Mouse (Mus musculus) c-Kit-negative CD71-positive TER-119-positive erythroid progenitor cells, embryonic 14.5 days (primary cell): ENCODE results near the gene Dnlz.
"Not testable (repeated sequence)": the region's sequence is repeated elsewhere in the genome, so short reads cannot be mapped to it uniquely, and the experiment has no call there.

Experiments
- DNase-seq: peaks from one replicate; pipeline ENCODE4 v3.0.0-alpha.2; 2013; ENCODE audit warnings: low read depth, low spot score

Gene Dnlz

DNA sequence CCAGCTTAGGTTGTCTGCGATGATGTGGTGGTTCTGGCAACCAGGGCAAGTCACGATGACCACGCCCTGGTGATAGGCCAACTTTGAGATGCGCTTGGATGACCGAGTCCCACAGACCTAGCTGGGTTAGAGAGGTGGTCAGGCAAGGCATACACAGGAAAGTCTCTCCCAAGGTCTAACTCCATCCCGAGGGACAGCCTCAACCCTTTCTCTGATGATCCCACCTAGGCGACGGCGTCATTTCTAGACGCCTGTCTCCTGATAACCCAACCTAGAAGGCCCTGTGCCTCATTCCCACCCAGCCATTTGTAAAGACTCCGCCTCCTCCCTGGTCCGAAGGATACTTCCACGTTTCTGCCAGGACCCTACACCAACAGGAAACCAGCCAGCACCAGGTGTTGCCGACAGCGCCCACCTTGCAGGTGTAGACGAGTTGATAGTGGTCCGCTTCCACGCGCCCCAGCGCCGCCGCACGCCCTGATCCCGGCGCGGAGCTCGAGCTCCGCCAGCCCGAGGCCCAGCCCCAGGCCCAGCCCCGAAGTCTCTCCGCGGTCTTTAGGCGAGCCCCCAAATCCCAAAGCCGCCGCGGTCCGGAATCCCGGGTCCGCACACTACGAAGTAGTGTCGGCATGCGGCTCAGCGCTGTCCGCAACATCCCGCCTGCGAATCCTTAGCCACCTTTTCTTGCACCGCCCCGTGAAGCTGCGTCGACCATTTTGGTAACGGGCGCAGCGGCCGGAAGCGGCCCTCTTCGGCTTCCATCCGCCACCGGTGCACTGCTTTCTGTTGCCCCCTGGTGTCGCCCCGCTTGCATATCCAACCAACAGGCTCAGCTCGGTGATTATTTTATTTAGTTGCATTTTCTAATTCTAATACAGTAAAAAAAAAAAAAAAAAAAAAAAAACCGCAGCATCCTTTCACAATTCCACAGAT lies at the start of gene Dnlz:
TSS of gene Dnlz (minus strand) at position 753 of the 933 bp plus-strand sequence.
- peak; percentile 72 for DNase-seq

DNA sequence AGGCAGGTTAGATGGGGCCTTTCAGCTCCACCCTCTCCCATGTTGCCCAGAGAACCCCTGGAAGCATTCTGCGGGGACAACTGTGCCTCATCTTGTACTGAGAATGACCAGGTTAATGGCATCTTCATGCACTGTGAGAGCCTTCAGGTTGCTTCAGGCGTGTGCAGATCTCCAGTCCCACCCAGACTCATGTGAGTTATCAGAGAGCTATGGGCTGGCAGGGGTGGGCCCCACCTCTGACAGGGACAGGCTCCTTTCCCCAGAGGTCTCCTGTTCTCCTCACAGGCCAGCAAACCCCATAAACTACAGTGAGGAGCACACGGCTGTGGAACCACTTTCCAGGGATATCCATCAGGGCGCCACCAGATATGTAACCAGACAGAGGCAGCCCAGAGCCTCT lies 49.1 kb upstream of the Dnlz start:
- no peak for DNase-seq

DNA sequence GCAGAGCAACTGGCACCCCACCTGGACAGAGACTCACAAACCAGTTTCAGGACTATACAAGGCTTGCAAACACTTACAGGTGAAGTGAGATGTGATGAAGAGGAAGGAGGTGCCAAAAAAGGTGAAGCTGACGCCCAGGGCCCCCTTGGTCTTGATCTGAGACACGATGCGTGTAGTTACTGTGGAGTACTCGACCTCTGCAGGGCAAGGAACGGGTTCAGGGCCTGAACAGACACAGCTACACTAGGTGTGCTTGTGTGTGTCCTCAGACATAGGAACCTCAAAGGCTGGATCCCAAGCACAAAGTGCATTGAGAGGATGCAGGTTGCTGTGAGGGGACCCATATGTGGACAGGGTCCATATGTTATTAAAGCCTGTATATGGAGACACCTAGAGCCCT lies 48.4 kb upstream of the Dnlz start:
- no peak for DNase-seq

- DNase-seq: no peak
Measured at GRCm38 (mm10) chr2:26399647-26400046, 47.7 kb upstream of the Dnlz start.

GRCm38 (mm10) chr2:26398978-26399377 lies 47.1 kb upstream of the Dnlz start:
- no peak for DNase-seq

DNA sequence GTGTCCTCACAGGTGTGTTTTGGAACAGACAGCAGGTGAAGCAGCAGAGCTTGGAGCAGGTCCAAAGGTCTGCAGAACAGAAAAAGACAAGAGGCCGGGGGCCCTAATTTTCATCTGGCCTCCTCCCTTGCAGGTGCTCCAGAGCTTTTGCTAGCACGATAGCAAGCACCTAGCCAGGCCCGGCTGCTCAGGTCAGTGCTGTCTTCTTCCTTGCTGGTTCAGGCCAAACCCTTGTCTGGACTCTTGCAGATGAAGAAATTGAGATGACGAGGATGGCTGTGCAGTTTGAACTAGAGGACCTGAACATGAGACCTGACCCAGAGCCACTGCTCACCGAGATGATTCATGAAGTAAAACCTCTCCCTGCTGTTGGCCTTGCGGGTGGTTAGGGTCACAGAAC lies 39.7 kb upstream of the Dnlz start:
- no peak for DNase-seq

DNA sequence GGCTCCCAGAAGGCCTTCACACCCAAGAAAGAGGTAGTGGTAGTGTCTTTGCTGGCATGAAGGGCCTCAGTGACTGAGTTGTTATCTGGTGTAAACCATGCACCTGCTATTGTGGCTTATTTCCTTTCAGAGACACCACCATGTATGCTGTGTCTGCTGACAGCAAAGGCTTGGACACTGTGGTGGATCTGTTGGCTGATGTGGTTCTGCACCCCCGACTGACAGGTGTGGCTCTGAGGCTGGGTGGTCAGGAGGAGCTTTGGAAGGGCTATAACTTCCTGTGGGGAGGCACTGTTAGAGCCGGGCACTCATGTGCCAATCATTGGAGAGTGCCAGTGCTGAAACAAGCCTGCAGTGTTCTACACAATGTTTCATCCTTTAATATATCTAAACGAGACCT lies 39.0 kb upstream of the Dnlz start:
- no peak for DNase-seq

- peak; percentile 70 for DNase-seq
Measured at GRCm38 (mm10) chr2:26389154-26389690, 37.3 kb upstream of the Dnlz start, which contains the start of the genes Entr1 and Pmpca. Entr1 (minus strand) TSS chr2:26389316. Pmpca (plus strand) TSS chr2:26389339.

DNA sequence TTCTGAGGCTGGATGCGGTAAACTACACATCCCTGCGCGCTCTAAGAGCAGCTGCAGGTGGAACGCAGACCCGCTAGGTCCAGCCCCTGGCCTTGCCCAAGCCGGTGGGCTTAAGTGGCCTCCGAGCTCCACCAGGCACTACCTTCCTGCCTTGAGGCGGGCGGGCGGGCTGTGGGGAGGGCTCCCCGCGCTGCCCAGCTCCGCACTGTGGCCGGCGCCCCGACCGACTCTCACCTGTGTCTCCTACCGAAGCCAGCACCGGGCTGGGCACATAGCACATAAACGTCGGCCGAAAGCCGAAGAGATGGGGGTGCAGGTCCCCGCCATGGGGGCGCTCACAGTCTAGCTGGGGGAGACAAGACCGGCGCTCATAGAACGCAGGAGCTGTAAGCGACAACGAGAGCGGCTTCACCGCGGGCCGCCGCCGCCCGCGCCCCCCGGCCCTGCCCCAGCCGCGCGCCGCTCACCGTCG lies 36.8 kb upstream of the Dnlz start:
- DNase-seq: no peak

DNA sequence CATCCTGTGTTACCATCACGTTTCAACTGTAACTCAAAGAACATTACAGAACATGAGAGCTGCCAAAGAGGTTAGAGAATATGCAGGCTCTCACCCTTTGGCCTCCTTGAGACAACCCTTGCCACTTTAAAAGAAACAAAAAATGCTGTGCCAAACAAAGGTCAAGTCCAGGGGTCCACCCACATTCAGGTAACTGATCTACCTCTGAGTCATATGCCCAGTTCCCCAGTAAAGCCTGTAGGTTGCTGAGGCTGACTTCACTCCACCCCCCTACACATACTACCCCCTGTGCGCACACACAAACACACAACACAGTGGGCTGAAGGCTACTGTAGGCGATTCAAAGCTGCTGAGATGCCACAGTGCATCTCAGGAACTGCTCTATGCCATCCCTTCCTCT lies 35.8 kb upstream of the Dnlz start:
- no peak for DNase-seq

DNA sequence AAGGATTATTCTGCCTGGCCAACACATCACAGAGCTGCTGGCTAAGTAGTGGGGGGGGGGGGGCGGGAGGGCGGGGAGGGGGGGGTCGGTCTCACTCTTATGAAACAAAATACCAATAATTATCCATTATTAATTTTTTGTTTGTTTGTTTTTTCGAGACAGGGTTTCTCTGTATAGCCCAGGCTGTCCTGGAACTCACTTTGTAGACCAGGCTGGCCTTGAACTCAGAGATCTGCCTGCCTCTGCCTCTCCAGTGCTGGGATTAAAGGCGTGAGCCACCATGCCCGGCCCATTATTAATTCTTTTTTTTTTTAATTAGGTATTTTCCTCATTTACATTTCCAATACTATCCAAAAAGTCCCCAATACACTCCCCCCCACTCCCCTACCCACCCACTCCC lies 29.0 kb upstream of the Dnlz start:
- DNase-seq: not testable (repeated sequence)

GRCm38 (mm10) chr2:26380131-26380771 lies 28.3 kb upstream of the Dnlz start, which contains the start of gene Snapc4:
Snapc4 (minus strand) TSS chr2:26380653.
- DNase-seq: peak; percentile 54

- DNase-seq: no peak
Measured at GRCm38 (mm10) chr2:26372396-26372795, 20.5 kb upstream of the Dnlz start.

DNA sequence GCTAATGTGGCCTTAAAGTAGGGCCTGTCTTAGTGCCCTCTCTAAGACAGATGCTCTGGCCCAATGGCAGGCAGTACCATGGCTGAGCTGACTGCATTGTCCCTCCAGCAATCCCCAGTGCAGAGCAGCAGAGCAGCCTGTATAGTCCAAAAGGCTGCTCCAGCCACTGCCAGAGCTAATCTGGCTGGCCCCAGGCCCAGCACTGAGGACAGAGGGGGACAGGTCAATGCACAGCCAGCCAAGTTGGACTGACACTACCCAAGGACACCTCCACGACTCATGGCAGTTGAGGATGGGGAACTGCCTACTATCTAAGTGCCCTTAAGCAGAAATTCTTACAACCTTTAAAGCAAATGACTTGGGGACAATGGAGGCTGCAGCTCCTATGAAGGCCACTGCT lies 16.7 kb upstream of the Dnlz start:
- DNase-seq: no peak

DNA sequence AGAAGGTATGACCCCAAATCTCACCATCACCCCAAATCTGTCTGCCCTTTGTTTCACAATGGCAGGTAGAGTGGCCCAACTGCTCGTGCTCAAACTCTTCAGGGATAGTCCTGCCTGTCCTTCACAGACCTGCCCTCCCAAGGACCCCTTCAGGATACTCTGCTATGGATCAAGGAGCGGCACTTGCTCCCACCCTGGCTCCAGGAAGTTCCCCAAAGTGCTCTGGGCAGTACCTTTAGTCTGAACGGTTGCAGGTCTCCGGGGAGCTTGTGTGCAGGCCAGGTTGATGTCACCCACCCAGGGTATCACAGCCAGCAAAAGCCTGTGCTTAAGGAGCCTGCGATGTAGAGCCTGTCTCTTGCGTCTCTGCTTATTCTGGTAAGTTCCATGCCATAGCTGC lies 16.0 kb upstream of the Dnlz start:
- DNase-seq: no peak

DNA sequence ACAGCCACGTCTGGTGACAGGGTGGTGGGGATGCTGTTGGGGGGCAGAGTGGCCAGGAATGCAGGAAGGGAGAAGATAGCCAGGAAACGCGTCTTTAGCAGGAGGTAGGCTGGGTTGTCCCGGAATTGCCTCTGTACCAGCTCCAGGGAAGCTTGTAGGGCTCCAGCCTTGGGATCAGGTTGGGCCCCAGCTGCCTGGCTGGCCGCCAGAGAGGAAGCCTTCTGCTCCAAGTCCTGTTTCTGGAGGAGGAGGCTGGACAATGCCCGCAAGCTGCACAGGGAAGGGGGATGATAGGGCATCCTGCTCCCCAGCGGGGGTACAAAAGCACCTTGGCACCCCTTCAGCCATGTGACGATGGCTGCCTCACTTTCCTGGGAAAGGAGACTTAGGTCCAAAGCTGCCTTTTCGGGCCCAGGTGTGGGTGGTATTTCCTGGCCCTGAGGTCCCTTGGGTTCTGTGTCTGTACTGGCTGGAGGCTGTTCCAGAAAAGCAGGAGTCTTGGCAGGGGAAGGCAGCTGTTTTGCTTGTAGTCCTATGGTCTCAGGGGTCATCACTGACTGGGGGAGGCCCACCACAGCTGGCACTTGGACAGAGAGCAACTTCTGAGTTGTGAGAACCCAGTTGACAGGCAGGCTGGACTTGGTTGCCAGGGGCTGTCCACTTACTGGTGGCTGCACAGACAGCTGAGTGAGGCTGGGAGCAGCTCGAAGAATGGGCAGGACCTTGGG lies 13.0 kb upstream of the Dnlz start:
- no peak for DNase-seq

GRCm38 (mm10) chr2:26363481-26363880 lies 11.6 kb upstream of the Dnlz start:
- no peak for DNase-seq

GRCm38 (mm10) chr2:26362991-26363390 lies 11.1 kb upstream of the Dnlz start:
- DNase-seq: no peak

GRCm38 (mm10) chr2:26360772-26361171 lies 8.9 kb upstream of the Dnlz start, which contains the start of gene Card9:
Card9 (minus strand) TSS chr2:26360918.
- no peak for DNase-seq

GRCm38 (mm10) chr2:26359983-26360382 lies 8.1 kb upstream of the Dnlz start:
- no peak for DNase-seq

DNA sequence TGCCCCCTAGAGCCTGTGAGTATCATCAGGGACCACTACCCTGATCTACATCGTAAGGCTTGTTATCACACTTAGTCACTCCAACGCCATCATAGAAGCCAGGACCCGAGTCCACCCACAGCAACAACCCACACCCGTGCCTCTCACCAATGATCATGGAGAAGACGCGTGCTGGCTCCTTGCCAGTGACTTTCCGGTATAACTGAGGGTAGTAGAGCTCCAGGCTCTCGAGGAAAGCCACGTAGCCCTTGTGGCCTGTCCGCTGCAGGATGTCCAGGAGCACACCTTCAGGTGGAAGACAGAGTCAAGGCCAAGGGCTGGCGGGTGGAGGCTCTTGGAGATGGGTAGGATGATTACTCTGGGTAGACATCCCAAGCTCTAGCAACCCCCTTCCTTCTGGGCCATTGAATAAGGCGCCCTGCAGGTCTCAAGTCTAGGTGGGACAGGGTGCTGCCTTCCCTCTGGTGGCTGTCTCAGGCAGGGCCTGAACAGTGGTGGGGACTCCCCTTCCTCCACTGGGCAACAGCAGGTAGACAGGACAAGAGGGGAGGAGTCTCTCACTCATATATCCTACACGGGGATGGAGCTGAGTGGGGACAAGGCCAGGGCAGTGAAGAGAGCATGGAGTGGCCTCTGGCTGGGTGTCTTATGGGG lies 6.9 kb upstream of the Dnlz start:
- no peak for DNase-seq
